Mouse (Mus musculus): ENCODE measurements around the gene Cnst. TPM values are rescaled to one million over a fixed set of nuclear protein-coding genes. Genes with fewer than 3 reads are reported as not detected.
"Not testable (repeated sequence)": the region's sequence is repeated elsewhere in the genome, so short reads cannot be mapped to it uniquely, and the experiment has no call there.

The Cnst gene
- total RNA-seq, 2 experiments from 2014 or later, result 43.6 to 51.9 TPM

DNA sequence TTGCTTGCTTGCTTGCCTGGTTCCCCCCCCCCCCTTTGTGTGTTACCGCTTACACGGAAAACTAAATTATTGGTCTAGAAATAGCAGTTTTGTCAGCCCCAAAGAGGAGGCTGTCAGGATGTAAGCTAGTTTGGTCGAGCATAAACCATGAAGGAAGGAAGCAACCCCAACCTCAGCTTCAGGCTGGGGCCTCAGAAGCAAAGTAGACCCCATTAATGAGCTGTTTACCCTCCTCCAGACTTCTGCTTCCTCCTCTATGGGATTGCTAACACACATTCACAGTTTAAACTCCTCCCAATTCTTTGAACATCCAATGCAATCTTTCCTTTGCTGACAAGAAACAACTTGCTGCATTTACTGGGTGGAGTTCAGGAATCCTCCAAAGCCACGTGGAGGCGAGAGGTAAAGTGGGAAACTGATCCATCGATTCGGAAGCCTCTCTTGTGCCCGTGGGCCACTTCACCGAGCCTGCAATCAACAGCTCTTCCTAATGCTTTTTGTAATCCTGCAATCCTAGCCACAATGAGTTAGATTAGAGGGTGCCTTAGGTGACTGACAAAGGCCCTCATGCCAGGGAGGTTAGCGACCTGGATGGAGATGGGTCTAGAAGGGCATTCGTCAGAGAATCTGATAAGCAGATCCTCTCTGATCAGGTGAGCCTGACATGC, 86.7 kb downstream of the Cnst start:
- DNase-seq, result no peak
- intact Hi-C loops (cut with DNase I), result no loop called here

GRCm38 (mm10) chr1:179633414-179633752, 87.2 kb downstream of the Cnst start:
- intact Hi-C loops (cut with DNase I), result no loop called here
- DNase-seq, result peak in 1 of 2 experiments; percentile 43

DNA sequence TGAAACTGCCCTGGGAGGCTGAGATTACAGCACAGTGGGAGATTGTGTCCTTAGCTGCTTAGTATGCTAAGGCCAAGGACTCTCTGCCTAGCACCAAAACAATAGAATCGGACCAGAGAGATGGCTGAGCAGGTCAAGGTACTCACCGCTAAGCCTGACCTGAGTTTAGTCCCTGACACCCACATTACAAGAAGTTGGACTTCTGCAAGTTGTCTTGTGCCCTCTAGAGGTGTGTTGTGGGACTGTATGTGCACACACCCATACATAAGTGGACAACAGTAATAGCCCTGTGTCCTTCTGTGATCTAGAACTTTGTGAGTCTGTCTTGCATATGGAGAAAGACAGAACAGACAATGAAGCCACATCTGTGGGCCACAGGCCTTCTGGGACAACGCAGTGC, 88.0 kb downstream of the Cnst start:
- intact Hi-C loops (cut with DNase I), result no loop called here

DNA sequence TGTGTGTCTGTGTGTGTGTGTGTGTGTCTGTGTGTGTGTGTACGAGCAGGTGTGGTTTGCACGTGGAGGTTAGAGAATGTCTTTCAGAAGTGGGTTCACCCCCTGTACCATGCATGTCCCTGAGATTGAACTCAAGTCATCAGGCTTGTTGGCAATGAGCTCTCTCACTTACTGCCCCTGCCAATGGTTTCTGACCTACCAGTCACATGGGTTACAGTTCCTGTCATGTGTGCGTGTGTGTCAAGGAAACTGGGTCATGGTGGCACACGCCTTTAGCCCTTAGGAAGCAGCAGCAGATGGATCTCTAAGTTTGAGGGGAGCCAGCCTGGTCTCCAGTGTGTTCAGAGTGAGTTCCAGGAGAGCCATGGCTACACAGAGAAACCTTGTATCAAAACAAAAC, 96.6 kb downstream of the Cnst start:
- intact Hi-C loops (cut with DNase I), result loop anchor here (10.0 kb wide), 2 partner anchors 92 to 202 kb away; no protein-coding TSS in a partner anchor
- DNase-seq, result no peak

More for the DNA sequence above, 88.0 kb downstream of the Cnst start:
- no peak for DNase-seq

DNA sequence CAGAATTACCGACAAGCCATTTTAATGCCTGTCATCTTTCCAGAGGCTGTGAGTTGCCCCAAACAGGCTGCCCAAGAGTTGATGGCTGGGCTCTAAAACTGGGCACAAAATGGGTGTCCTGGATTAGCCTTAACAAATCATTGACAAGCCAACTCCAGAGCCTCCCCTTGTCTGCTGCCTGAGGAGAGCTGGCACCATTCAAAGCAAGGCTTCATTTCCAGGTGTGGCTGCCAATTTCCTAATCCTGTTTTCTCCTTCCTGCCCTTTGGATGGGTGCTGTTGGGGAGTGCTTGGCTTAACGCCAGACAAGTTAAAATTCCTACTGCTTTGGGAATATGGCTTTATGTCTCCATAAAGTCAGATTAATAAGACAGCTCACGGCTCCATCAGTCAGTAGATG, 98.0 kb downstream of the Cnst start:
- intact Hi-C loops (cut with DNase I), result loop anchor here (10.0 kb wide), 2 partner anchors 91 to 201 kb away; no protein-coding TSS in a partner anchor
- DNase-seq, result peak in 1 of 2 experiments; percentile 40

DNA sequence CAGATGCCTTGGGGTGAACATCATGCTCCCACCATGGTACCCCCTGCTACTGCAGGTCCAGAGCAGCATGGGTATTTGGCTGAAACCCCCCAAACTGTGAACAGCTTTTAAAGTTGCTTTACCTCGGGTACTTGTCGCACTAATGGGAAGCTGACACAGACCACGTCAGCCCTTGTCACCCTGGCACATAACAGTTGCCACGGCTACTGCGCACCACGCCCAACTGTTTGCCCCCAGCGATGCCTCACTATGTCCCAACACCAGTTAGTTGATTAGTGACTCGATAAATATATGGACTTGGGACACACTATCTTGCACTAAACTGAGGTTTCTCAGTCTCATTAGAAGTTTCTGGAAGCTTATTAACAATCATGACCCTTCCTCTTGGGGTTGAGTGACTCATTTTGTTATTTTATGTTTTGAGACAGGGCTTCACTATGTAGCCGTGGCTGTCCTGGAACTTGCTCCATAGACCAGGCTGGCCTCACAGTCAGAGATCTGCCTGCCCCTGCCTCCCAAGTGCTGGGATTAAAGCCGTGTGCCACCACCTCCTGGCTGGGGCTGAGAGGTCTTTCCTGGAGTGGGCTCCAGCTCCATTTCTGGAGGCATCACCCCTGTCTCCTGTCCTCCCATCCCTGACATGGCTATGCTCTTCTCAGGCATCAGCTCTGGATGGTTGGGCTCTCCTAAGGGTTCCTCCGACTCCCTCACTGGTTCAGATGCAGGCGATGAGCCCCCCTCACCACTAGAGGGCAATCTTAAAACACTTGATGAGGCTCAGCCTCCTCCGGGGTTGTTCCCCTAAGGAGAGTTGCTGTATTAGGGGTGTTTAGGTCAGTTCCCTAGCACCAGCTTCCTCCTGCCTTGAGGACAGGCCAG, 99.2 kb downstream of the Cnst start:
- DNase-seq, result peak; percentile 71 to 84
- intact Hi-C loops (cut with DNase I), result loop anchor here (10.0 kb wide), 2 partner anchors 89 to 199 kb away; no protein-coding TSS in a partner anchor

- intact Hi-C loops (cut with DNase I), result loop anchor here (10.0 kb wide), 2 partner anchors 89 to 199 kb away; no protein-coding TSS in a partner anchor
- no peak for DNase-seq
Measured at GRCm38 (mm10) chr1:179645980-179646268, 99.8 kb downstream of the Cnst start.

DNA sequence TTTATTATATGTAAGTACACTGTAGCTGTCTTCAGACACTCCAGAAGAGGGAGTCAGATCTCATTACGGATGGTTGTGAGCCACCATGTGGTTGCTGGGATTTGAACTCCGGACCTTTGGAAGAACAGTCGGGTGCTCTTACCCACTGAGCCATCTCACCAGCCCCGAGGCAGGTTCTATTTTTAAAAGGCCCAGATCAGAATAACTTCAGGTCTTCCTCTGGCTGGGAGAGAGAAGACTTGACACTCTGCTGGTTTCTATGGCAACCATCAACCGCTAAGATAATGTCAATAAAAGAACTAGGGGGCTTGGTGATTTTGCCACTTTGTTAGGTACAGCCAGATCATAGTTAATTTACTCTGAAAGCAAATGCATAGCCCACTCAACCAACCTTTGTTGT, 102.5 kb downstream of the Cnst start:
- not testable (repeated sequence) for DNase-seq
- intact Hi-C loops (cut with DNase I), result loop anchor here (1.0 to 10.0 kb wide), 3 partner anchors 18 to 196 kb away; no protein-coding TSS in a partner anchor

DNA sequence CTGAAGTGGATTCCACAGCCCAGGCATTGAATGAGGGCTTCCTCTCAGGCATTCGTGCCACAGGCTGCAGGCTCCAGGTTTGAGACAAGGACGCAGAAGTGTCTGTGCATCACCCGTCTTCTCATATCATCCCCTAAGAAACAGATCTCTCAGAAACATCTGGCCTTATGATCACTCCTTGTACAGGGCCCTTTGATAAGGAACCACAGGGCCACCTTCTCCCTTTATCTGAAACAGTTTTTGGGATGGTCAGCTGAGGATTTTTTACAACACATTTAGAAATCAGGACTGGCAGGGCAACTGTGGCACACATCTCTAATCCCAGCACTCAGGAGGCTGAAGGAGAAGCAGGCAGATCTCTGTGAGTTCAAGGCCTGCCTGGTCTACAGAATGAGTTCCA, 103.2 kb downstream of the Cnst start:
- no peak for DNase-seq
- intact Hi-C loops (cut with DNase I), result loop anchor here (1.0 to 10.0 kb wide), 3 partner anchors 17 to 195 kb away; no protein-coding TSS in a partner anchor

DNA sequence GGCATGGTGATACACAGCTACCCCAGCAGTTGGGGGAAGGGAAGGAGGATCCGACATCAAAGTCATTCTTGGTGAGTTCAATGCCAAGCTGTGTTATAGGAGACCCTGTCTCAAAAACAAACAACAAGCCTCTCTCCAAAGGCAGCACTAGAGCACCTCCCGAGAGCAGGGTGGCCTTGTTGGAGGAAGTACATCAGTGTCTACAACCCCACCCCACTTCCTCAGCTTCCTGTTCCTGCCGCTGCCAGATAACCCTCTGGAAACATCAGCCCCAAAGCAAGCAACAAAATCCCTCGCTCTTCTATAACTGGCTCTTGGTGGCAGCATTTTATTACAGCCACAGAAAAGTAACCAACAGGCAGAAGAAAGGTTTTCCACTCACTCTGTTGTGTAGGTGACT, 104.1 kb downstream of the Cnst start:
- no peak for DNase-seq
- intact Hi-C loops (cut with DNase I), result no loop called here

- intact Hi-C loops (cut with DNase I), result no loop called here
- no peak for DNase-seq
Measured at GRCm38 (mm10) chr1:179651224-179651623, 105.1 kb downstream of the Cnst start.

- no peak for DNase-seq
- intact Hi-C loops (cut with DNase I), result no loop called here
Measured at GRCm38 (mm10) chr1:179663065-179663464, 116.9 kb downstream of the Cnst start.

DNA sequence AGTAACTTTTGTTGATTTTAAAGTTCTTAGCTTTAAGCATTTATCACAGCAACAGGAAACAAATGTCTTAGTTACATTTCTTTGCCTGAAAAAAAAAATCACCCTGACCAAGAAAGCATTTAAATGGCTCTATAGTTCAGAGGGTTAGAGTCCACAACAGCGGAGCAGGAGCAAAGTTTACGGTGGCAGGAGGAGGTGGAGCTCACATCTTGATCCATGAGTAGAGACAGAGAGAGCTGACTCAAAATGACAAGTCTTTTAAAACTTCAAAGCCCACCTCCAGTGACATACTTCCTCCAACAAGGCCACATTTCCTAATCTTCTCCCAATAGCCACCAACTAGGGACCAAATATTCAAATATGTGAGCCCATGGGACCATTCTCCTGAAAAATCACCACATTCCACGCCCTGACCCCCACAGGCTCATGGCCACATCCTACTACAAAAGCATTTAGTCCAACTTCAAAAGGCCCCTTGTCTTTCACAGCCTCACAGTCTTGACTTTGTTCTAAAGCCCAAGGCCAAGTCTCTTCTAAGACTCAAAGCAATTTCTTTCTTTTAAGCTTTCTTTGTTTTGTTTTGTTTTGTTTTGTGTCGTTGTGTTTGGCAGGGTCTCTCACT, 118.2 kb downstream of the Cnst start:
- no peak for DNase-seq
- intact Hi-C loops (cut with DNase I), result no loop called here

DNA sequence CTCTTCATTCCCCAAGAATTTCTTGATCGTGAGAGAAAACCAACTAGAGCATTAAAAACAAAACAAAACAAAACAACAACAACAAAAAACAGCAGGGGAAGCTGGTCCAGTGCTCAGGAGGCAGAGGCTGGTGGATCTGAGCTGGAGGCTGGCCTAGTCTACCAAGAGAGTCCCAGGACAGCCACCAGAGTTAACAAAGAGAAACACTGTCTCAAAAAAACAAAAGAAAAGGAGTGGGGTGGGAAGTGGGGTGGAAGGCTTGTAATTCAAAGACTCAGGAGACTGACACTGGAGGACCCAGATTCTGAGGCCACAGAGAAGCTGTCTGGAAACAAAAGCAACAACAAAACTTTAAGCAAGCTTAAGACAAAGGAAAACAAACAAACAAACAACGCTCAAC, 120.8 kb downstream of the Cnst start:
- intact Hi-C loops (cut with DNase I), result loop anchor here (1.0 kb wide), 1 partner anchor 18 kb away; no protein-coding TSS in a partner anchor

DNA sequence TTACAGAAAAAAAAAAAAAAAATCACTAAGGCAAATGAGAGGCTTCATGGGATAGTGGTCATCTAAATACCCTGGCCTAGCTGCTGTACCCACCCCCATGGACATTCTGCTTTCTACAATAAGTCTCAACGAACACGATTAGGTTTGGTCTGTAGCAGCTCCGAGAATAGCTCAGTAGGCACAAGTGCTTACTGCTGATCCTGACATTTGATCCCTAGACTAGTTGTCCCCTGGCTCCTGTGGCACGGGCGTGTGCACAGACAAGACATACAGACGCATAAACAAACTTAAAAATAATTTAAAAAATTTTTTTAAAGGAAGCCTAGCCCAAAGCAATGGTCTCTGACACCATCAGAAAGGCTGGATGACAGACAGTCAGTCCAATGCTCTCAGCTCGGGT, 121.3 kb downstream of the Cnst start:
- DNase-seq, result no peak
- intact Hi-C loops (cut with DNase I), result no loop called here

More for the DNA sequence above, 120.8 kb downstream of the Cnst start:
- DNase-seq, result no peak

DNA sequence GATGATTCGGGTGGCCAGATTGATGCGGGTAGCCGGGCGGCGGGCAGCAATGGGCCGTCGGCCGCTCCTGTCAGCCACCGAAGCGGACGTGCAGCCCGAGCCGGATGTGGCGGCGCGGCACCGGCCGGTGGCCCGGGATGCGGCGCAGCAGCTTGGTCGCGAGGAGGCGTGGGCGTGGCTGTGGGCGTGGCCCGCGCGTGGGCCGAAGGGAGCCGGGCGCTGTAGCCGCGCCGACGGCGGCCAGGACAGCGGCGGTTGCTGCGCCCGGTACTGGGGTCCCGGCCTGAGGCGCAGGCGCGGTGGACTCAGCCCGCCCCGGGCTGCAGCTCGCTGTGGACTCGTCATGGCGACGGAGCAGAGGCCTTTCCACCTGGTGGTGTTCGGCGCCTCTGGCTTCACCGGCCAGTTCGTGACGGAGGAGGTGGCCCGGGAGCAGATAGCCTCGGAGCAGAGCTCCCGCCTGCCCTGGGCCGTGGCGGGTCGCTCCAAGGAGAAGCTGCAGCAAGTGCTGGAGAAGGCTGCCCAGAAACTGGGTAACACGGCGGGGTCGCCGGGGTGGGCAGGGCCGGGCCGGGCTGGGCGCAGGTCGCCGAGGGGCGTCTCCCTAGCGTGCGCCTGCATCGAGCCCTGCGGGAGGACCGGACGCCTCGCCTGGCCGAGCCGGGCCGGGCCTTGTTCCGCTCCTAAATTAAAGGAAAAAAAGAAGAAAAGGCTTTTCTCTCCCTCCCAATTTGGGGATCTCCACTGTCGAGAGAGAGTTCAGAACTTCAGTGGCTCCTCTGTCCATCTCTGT, 122.0 kb downstream of the Cnst start, which contains the start of gene Sccpdh:
Sccpdh (plus strand) TSS at position 198 of the 793 bp plus-strand sequence.
- peak; percentile 93 for DNase-seq
- intact Hi-C loops (cut with DNase I), result no loop called here

GRCm38 (mm10) chr1:179668836-179669537, 122.8 kb downstream of the Cnst start:
- DNase-seq, result no peak
- intact Hi-C loops (cut with DNase I), result no loop called here

DNA sequence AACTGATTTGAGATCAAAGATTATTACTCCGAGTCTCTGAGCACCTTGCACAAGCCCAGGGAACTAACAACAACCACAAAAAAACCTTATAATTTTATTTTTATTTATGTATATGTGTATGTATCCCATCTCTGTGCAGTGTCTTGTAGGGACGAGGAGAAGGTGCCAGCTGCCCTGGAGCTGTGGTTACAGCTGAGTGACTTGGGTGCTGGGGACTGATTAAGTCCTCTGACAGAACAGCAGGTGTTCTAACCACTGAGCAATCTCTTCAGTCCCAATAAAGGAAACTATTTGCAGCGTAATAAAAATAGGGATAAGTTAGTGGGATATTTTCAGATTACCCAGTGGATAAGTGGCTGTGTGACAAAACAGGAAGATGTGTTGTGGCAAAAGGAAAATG, 128.2 kb downstream of the Cnst start:
- intact Hi-C loops (cut with DNase I), result no loop called here
- DNase-seq, result no peak

DNA sequence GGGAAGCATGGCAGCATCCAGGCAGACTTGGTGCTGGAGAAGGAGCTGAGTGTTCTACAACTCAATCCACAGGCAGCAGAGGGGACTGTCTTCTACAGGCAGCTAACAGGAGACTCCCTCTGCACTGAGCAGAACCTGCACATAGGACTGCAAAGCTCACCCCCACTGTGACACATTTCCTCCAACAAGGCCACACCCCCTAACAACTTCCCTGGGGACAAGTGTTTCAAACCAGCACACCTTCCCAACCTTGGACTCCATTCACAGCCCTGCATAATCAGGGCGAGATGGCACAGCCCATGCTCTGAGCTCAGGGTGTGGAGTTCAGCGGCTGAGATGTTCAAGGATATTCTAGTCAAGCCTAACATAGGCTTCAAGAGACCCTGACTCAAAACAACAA, 130.9 kb downstream of the Cnst start:
- no peak for DNase-seq
- intact Hi-C loops (cut with DNase I), result no loop called here

All from heart, postnatal 14 days (tissue).